Mouse (Mus musculus) limb, embryonic 15.5 days (tissue): Measurements from ENCODE around the gene Zfp113. TPM values are rescaled to one million over a fixed set of nuclear protein-coding genes. Genes with fewer than 3 reads are reported as not detected.
A peak's percentile ranks its signal among the peaks of the same experiment; 100 is the strongest.

ENCODE experiments used
- ATAC-seq: fragments of 200-750 bp; cut with Nextera tagmentation; 2 replicates; pipeline ENCODE4 v1.8.0; 2017; ENCODE audit warnings: low read depth, moderate TSS enrichment; ENCODE audit not compliant: insufficient number of reproducible peaks, low FRiP score, low TSS enrichment
- H3K27ac ChIP-seq: fragments of 300-500 bp; sonication (generic); 2 replicates; pipeline ENCODE4 v1.5.1; 2015; ENCODE audit warnings: moderate library complexity, mild to moderate bottlenecking, inconsistent platforms
- H3K27me3 ChIP-seq: fragments of 300-500 bp; sonication (generic); 2 replicates; pipeline ENCODE4 v1.6.1; 2015; ENCODE audit warnings: inconsistent platforms
- H3K36me3 ChIP-seq: fragments of 300-500 bp; sonication (generic); 2 replicates; pipeline ENCODE4 v1.6.1; 2015; ENCODE audit warnings: inconsistent platforms
- H3K4me1 ChIP-seq: fragments of 300-500 bp; sonication (generic); 2 replicates; pipeline ENCODE4 v1.6.1; 2015; ENCODE audit warnings: inconsistent platforms
- H3K4me2 ChIP-seq: fragments of 300-500 bp; sonication (generic); 2 replicates; pipeline ENCODE4 v1.6.1; 2015; ENCODE audit warnings: mild to moderate bottlenecking, inconsistent platforms
- H3K4me3 ChIP-seq: fragments of 300-500 bp; sonication (generic); 2 replicates; pipeline ENCODE4 v1.5.1; 2015; ENCODE audit warnings: mild to moderate bottlenecking, inconsistent platforms
- H3K9ac ChIP-seq: fragments of 300-500 bp; sonication (generic); 2 replicates; pipeline ENCODE4 v1.6.1; 2015; ENCODE audit warnings: inconsistent platforms
- H3K9me3 ChIP-seq: fragments of 300-500 bp; sonication (generic); 2 replicates; pipeline ENCODE4 v1.6.1; 2016; ENCODE audit warnings: inconsistent platforms
- WGBS: fragments of 180-500 bp; shearing (Covaris S2); methylation state at CpG from one replicate; pipeline ENCODE4 v1.1.7; 2015; 5-methylcytosine and 5-hydroxymethylcytosine counted together
- polyA plus RNA-seq: library from polyadenylated mRNA; unstranded; fragments of >200 nt; fragmentation: Nextera tagmentation; extraction: Ambion mirVana; gene quantifications from 2 replicates; pipeline ENCODE4 v1.2.1, GENCODE M21; 2015

Gene Zfp113
- 15.9 and 18.5 TPM in 2 replicates for polyA plus RNA-seq

DNA sequence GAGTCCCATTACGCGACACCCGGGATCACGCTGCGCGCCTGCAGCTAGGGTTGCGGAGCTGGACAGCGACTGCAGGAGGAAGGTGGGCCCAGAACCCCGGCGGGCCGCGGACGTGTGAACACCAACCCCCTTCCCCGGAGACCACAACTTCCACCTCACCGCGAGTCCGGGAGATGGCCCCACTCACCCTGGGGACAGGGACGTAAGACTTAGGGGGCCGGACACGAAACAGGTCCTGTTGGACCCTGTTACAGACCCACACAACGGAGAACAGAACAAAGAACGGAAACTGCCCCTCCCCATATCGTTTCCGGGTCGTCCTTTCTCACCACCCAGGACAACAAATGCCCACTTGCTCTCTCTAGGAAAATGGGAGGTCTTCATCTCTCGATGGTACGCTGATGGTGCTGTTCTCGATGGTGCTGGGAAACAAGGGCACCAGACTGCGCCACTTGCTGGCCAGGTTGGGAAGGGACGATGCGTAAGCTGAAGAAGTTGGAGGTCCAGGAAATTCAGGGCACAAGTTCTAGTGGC lies at the start of gene Zfp113:
Zfp113 (minus strand) TSS at position 302 of the 534 bp plus-strand sequence.
- Histone ChIP-seq H3K9me3 (no peaks in the 10 kb centered on the region), H3K27me3 (no peaks in the 10 kb centered on the region), H3K9ac (peak within 1 kb of the TSS; percentile 77), H3K36me3 (peaks cover 27% of the 10 kb centered on the region), H3K4me1 (peaks cover 5% of the 10 kb centered on the region; the same call in 1 of the 2 replicates), H3K4me2 (peak within 1 kb of the TSS; percentile 61), H3K27ac (peak within 1 kb of the TSS; percentile 89), H3K4me3 (peak within 1 kb of the TSS; percentile 79)
- WGBS = under 1% methylated on average over 31 of the region's 31 CpGs
- ATAC-seq = peak; percentile 95

GRCm38 (mm10) chr5:138202086-138202485 lies 46.5 kb upstream of the Zfp113 start:
- no peaks in the 10 kb centered on the region for H3K36me3 ChIP-seq
- no peak overlapping the region for H3K9ac ChIP-seq
- no peak overlapping the region for H3K27ac ChIP-seq
- no peaks in the 10 kb centered on the region for H3K27me3 ChIP-seq
- H3K4me3 ChIP-seq = no peak overlapping the region
- no peaks in the 10 kb centered on the region for H3K4me1 ChIP-seq
- WGBS = 87% methylated on average over 3 of the region's 3 CpGs
- no peak overlapping the region for H3K4me2 ChIP-seq
- no peaks in the 10 kb centered on the region for H3K9me3 ChIP-seq
- ATAC-seq = no peak

DNA sequence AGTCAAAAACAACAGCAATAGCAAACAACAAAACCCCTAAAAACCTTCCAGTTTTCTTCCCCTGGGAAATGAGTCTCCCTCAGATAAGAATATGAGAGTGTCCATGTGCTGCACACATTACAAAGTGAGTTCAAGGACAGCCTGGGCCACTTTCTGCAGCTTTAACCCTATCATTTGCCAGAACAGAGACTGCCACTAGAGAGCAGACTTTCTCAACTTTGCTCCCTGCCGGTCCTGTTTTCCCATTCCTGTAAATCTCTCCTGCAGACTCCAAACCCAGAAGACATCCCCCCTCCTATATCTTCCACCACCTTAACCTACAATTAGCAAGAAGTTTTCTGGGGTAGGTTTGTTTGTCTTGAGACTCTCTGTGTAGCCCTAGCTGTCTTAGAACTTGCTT lies 44.0 kb upstream of the Zfp113 start:
- no peaks in the 10 kb centered on the region for H3K9me3 ChIP-seq
- H3K36me3 ChIP-seq = no peaks in the 10 kb centered on the region
- no peak overlapping the region for H3K27ac ChIP-seq
- peaks cover 7% of the 10 kb centered on the region; the same call in 1 of the 2 replicates for H3K4me1 ChIP-seq
- no peaks in the 10 kb centered on the region for H3K27me3 ChIP-seq
- no peak for ATAC-seq
- H3K9ac ChIP-seq = no peak overlapping the region
- H3K4me2 ChIP-seq = no peak overlapping the region
- no peak overlapping the region for H3K4me3 ChIP-seq
- 7% methylated on average over 1 of the region's 1 CpGs for WGBS

GRCm38 (mm10) chr5:138195463-138195862 lies 39.9 kb upstream of the Zfp113 start:
- no peak for ATAC-seq
- Histone ChIP-seq H3K4me3 (peak overlapping the region; percentile 74; the same call in 1 of the 2 replicates), H3K27ac (no peak overlapping the region), H3K36me3 (peaks cover 25% of the 10 kb centered on the region), H3K4me1 (peaks cover 7% of the 10 kb centered on the region), H3K9ac (no peak overlapping the region), H3K9me3 (no peaks in the 10 kb centered on the region), H3K4me2 (peak overlapping the region; percentile 78), H3K27me3 (no peaks in the 10 kb centered on the region)
- 69% methylated on average over 7 of the region's 7 CpGs for WGBS

- peak overlapping the region; percentile 78 for H3K4me2 ChIP-seq
- H3K36me3 ChIP-seq = peaks cover 31% of the 10 kb centered on the region
- ATAC-seq = peak; percentile 56; the same call in 1 of the 2 replicates
- peak overlapping the region; percentile 90 for H3K9ac ChIP-seq
- no peaks in the 10 kb centered on the region for H3K9me3 ChIP-seq
- WGBS = 2% methylated on average over 29 of the region's 29 CpGs
- peak overlapping the region; percentile 89 for H3K27ac ChIP-seq
- H3K27me3 ChIP-seq = no peaks in the 10 kb centered on the region
- H3K4me3 ChIP-seq = peak overlapping the region; percentile 74
- peaks cover 7% of the 10 kb centered on the region for H3K4me1 ChIP-seq
Observed at GRCm38 (mm10) chr5:138194755-138195345, 39.3 kb upstream of the Zfp113 start.

DNA sequence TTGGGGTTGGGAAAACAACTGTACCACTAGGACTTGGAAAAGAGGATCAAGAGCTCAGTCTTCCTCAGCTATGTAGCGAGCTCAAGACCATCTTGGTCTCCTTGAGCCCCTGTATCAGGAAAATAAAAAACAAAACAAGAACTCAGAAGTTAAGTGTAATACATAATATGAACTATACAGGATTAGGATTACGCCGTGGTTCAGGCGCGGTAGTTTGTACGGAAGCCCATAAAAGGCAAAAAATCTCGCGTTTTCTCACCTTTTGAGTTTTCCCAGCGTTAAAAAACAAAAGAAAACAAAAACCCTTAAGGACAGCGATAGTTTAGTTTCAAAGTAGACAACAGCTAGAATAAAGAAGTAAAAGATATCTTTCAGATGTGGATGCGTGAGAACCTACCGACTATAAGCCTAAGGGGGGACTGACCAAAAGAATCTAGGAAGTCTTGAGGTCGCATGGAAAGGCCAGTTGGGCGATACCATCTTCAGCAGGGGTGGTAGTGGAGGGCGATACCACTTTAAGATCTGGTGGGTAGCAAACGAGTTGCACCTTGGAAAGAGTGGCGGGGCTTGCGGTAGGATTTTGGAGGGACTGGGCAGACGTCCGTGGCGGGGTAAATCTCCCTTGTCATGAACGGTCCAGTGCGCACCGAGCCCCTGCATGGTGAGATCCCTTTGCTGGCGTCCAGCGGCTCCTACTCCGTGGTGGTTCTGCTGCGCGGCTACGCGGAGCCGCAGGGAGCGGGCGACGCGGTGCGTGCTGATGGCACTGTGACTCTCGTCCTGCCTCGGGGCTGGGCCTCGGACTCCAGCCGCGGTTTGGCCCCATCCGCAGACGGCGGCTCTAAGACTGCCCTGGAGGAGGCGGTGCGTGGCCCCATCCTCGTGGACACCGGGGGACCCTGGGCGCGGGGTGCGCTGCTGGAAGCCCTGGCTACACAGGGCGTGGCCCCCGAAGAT lies 38.5 kb upstream of the Zfp113 start, which contains the start of gene Mblac1:
Mblac1 (plus strand) TSS at position 544 of the 957 bp plus-strand sequence.
- Histone ChIP-seq H3K4me1 (peaks cover 7% of the 10 kb centered on the region), H3K9ac (peak within 1 kb of the TSS; percentile 90), H3K36me3 (peaks cover 35% of the 10 kb centered on the region), H3K4me3 (peak within 1 kb of the TSS; percentile 74), H3K27me3 (no peaks in the 10 kb centered on the region), H3K27ac (peak within 1 kb of the TSS; percentile 89), H3K9me3 (no peaks in the 10 kb centered on the region), H3K4me2 (peak within 1 kb of the TSS; percentile 78)
- peak; percentile 81 for ATAC-seq
- 7% methylated on average over 54 of the region's 54 CpGs for WGBS

- peak; percentile 77 for ATAC-seq
- peak overlapping the region; percentile 84 for H3K27ac ChIP-seq
Observed at GRCm38 (mm10) chr5:138187661-138188306, 32.2 kb upstream of the Zfp113 start.

GRCm38 (mm10) chr5:138186950-138187638 lies 31.6 kb upstream of the Zfp113 start, which contains the start of the genes Taf6 and Cnpy4:
Gene Taf6, minus strand, starts transcription at chr5:138187451.
Gene Cnpy4, plus strand, starts transcription at chr5:138187485.
- peak within 1 kb of the TSS; percentile 77 for H3K4me3 ChIP-seq
- peaks cover 17% of the 10 kb centered on the region for H3K4me1 ChIP-seq
- peaks cover 47% of the 10 kb centered on the region for H3K36me3 ChIP-seq
- peak within 1 kb of the TSS; percentile 74 for H3K4me2 ChIP-seq
- under 1% methylated on average over 31 of the region's 31 CpGs for WGBS
- peak within 1 kb of the TSS; percentile 87 for H3K27ac ChIP-seq
- ATAC-seq = peak; percentile 82
- no peaks in the 10 kb centered on the region for H3K9me3 ChIP-seq
- peak within 1 kb of the TSS; percentile 83 for H3K9ac ChIP-seq
- H3K27me3 ChIP-seq = no peaks in the 10 kb centered on the region

More at GRCm38 (mm10) chr5:138187661-138188306, 32.2 kb upstream of the Zfp113 start:
- Histone ChIP-seq H3K27me3 (no peaks in the 10 kb centered on the region), H3K4me2 (peak overlapping the region; percentile 74), H3K4me1 (peaks cover 17% of the 10 kb centered on the region), H3K36me3 (peaks cover 47% of the 10 kb centered on the region), H3K4me3 (peak overlapping the region; percentile 77), H3K9me3 (no peaks in the 10 kb centered on the region), H3K9ac (peak overlapping the region; percentile 67)
- under 1% methylated on average over 10 of the region's 10 CpGs for WGBS

DNA sequence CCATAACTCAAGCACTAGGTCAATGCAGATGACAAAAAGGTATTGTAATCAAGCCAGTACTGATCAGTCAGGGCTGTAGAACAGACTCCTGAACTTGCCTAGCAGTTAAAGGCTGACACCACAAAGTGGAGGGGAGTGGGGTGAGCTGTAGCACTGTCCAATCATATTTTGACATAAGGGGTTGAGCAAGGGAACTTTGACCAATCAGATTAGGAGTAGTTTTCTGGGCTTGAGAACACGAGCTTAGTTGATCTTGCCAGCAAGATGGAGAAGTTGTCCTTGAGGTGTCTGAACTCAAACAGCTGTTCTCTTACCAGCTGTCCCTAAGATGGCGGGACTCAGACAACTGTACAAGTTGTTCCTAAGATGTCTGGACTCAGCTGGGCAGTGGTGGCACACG lies 17.7 kb upstream of the Zfp113 start:
- H3K27ac ChIP-seq = no peak overlapping the region
- WGBS = 72% methylated on average over 3 of the region's 3 CpGs
- H3K4me3 ChIP-seq = peak overlapping the region; percentile 83; the same call in 1 of the 2 replicates
- no peak overlapping the region for H3K9ac ChIP-seq
- ATAC-seq = no peak
- H3K4me1 ChIP-seq = peaks cover 13% of the 10 kb centered on the region
- H3K9me3 ChIP-seq = no peaks in the 10 kb centered on the region
- H3K27me3 ChIP-seq = no peaks in the 10 kb centered on the region
- peaks cover 53% of the 10 kb centered on the region for H3K36me3 ChIP-seq
- peak overlapping the region; percentile 88; the same call in 1 of the 2 replicates for H3K4me2 ChIP-seq

DNA sequence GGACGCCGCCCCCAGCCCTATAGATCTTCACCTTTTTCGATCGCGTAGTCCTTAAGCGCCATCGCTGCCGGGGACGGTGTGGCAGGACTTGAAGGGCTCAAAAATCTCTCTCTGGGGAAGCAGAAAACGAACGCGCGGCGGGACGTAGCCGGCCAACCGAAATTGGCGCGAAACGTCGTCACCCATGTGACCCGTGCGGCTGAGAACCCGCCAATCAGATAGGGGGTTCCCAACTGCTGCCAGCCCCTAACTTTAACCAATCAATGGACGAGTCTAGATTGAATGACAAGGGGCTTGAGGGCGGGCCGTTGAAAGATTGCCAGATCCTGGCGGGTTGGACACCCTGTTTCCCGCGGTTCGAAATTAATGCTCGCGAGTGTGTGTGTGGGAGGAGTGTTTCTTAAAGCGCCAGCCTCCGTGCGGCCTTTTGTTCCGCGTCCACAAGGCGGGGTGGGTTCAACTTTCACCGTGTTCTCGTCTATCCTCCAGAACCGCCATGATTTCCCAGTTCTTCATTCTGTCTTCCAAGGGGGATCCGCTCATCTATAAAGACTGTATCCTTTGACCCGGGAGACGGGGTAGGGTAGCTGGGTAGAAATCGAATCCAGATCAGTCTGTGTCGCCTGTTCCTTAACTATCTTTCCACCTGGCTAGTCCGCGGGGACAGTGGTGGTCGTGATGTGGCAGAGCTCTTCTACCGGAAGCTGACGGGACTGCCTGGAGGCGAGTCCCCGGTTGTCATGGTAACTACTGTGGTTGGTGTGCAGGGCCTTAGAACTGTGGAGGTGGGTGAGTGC lies 16.3 kb upstream of the Zfp113 start, which contains the start of the genes Ap4m1 and Mcm7:
Ap4m1 (plus strand) TSS at position 308 of the 797 bp plus-strand sequence.
Mcm7 (minus strand) TSS at position 728 of the 797 bp plus-strand sequence.
- no peaks in the 10 kb centered on the region for H3K27me3 ChIP-seq
- H3K4me3 ChIP-seq = peak within 1 kb of the TSS; percentile 83
- WGBS = under 1% methylated on average over 54 of the region's 54 CpGs
- peak within 1 kb of the TSS; percentile 71 for H3K9ac ChIP-seq
- peak within 1 kb of the TSS; percentile 88 for H3K4me2 ChIP-seq
- ATAC-seq = peak; percentile 91
- peak within 1 kb of the TSS; percentile 94 for H3K27ac ChIP-seq
- H3K9me3 ChIP-seq = no peaks in the 10 kb centered on the region
- H3K36me3 ChIP-seq = peaks cover 53% of the 10 kb centered on the region
- peaks cover 13% of the 10 kb centered on the region for H3K4me1 ChIP-seq
